Mouse (Mus musculus) thymus, postnatal 14 days (tissue): ENCODE data around the gene Olfr566.

Source experiments
- DNase-seq: peaks from one replicate; pipeline ENCODE4 v3.0.0; 2021

Olfr566 gene

DNA sequence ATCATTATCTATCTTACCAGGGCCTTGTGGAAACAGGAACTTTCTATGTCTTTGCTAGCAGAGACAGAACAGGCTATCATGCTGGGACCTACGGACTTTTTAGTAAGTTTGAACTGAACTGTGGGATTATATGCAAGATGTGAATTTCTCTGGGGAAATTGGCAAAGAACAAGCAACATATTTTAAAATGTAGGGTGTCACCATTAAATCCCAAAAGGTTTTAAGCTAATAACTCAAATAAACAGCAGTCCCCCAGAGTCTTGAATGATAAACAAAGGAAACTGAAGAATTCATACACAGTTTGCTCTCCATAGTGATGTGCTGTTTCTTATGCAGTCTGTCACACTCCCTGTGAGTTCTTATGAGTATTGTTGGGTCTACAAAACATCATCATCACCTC lies at the start of gene Olfr566:
Gene Olfr566, minus strand, starts transcription at position 101 of the 400 bp plus-strand sequence.
- DNase-seq, result no peak

DNA sequence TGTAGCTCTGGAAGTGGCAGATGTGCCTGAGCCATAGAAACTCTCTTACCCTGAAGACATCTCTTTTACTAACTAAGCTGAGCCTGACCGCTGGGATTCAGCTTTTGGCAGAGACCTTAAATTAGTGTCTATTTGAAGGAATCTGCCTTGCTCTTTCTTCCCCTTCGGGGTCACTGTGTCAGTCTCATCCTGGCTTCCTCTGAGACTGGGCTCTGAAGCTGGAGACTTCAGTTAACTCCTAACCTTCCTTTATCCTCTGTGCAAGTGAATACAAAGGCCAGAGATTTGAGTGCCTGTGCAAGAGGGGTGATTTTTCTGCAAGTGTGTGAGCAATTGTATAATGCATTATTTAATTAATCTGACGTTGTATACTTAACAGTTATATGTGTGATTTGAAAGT lies 32.2 kb upstream of the Olfr566 start, which contains the start of gene Olfr569:
Gene Olfr569, minus strand, starts transcription at position 101 of the 400 bp plus-strand sequence.
- no peak for DNase-seq

DNA sequence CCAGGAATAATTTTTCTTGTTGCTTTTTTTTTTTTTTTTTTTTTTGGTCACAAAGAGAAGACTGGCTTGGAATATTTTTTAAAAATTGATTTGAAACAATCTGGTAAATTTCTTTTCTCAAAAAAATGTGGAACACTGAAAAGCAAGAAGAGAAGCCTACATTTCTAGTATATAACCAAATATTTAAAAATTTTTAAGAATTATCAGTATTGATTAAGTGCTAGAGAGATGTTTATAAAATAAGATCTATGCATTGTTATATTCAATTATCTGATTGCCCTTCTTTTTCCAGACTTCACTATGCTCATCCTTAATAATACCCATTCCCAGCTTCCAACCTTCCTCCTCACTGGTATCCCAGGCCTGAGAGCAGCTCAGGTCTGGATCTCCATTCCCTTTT lies 18.3 kb upstream of the Olfr566 start, which contains the start of gene Olfr568:
Gene Olfr568, plus strand, starts transcription at position 301 of the 400 bp plus-strand sequence.
- no peak for DNase-seq

DNA sequence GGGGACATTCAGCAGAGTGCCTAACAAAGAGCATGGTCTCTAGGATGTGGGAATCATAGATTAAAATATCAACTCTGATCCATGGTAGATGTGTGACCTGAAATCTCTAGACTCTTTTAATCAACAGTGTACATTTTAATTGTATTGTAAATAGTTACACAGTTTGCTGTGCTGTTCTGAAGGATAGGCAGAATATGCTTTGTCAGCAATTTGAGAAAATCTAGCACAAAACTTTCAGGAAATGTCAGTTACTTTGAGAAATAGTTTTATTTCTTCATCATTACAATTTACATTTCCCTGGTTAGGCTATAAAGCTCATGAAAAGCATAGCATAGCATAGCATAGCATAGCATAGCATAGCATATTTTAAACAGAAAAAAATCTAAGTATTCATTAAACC lies 2.8 kb downstream of the Olfr566 start:
- DNase-seq, result no peak
